Mouse (Mus musculus) bone marrow macrophage, adult 2 months (primary cell): ENCODE measurements around the gene Fbxo45.

Experiments used
- CTCF ChIP-seq: IDR thresholded peaks from 2 replicates; pipeline ENCODE4 v1.5.1; 2012; ENCODE audit warnings: low read depth, mild to moderate bottlenecking, low read length, moderate library complexity
- POLR2A ChIP-seq: IDR thresholded peaks from 2 replicates; pipeline ENCODE4 v1.6.1; 2012; ENCODE audit warnings: mild to moderate bottlenecking, low read depth, low read length, borderline replicate concordance

GRCm38 (mm10) chr16:32277308-32278256 is 30.6 kb upstream of the Fbxo45 start, which contains the start of gene Rnf168:
- TF ChIP-seq CTCF (no peak), POLR2A (no peak)
